Mouse (Mus musculus) kidney, embryonic 15.5 days (tissue): ENCODE data around the gene Aipl1. TPM values are rescaled to one million over a fixed set of nuclear protein-coding genes. Genes with fewer than 3 reads are reported as not detected.

ENCODE experiments used
- ATAC-seq: fragments of 200-750 bp; cut with Nextera tagmentation; replicated peaks from 2 replicates; pipeline ENCODE4 v1.8.0; 2017; ENCODE audit warnings: moderate TSS enrichment; ENCODE audit not compliant: low FRiP score
- H3K27ac ChIP-seq: fragments of 300-500 bp; sonication (generic); 2 replicates; pipeline ENCODE4 v1.5.1; 2015; ENCODE audit warnings: mild to moderate bottlenecking, inconsistent platforms
- H3K27me3 ChIP-seq: fragments of 300-500 bp; sonication (generic); 2 replicates; pipeline ENCODE4 v1.6.1; 2015; ENCODE audit warnings: inconsistent platforms
- H3K36me3 ChIP-seq: fragments of 300-500 bp; sonication (generic); 2 replicates; pipeline ENCODE4 v1.6.1; 2015; ENCODE audit warnings: inconsistent platforms
- H3K4me1 ChIP-seq: fragments of 300-500 bp; sonication (generic); 2 replicates; pipeline ENCODE4 v1.6.1; 2015; ENCODE audit warnings: inconsistent platforms
- H3K4me2 ChIP-seq: fragments of 300-500 bp; sonication (generic); 2 replicates; pipeline ENCODE4 v1.6.1; 2015; ENCODE audit warnings: moderate library complexity, mild to moderate bottlenecking, inconsistent platforms
- H3K4me3 ChIP-seq: fragments of 300-500 bp; sonication (generic); replicated peaks from 2 replicates; pipeline ENCODE4 v1.5.1; 2015; ENCODE audit warnings: mild to moderate bottlenecking, inconsistent platforms
- H3K9ac ChIP-seq: fragments of 300-500 bp; sonication (generic); 2 replicates; pipeline ENCODE4 v1.6.1; 2015; ENCODE audit warnings: mild to moderate bottlenecking, inconsistent platforms
- H3K9me3 ChIP-seq: fragments of 300-500 bp; sonication (generic); replicated peaks from 2 replicates; pipeline ENCODE4 v1.6.1; 2016; ENCODE audit warnings: inconsistent platforms
- WGBS: fragments of 180-500 bp; shearing (Covaris S2); methylation state at CpG from one replicate; pipeline ENCODE4 v1.1.7; 2015; ENCODE audit warnings: mixed read lengths; 5-methylcytosine and 5-hydroxymethylcytosine counted together
- polyA plus RNA-seq: library from polyadenylated mRNA; unstranded; fragments of >200 nt; fragmentation: Nextera tagmentation; extraction: Ambion mirVana; gene quantifications from 2 replicates; pipeline ENCODE4 v1.2.1, GENCODE M21; 2015

The Aipl1 gene
- polyA plus RNA-seq, 1 experiment from 2014 or later = 0.38 TPM

GRCm38 (mm10) chr11:72049171-72049759 lies 12.0 kb upstream of the Aipl1 start:
- Histone ChIP-seq H3K4me3 (no peak overlapping the region), H3K36me3 (peaks cover 36% of the 10 kb centered on the region), H3K4me2 (no peak overlapping the region), H3K4me1 (peaks cover 33% of the 10 kb centered on the region), H3K27me3 (peaks cover 47% of the 10 kb centered on the region), H3K9ac (no peak overlapping the region), H3K27ac (no peak overlapping the region), H3K9me3 (no peaks in the 10 kb centered on the region)
- 78% methylated on average over 8 of the region's 8 CpGs for WGBS
- ATAC-seq = no peak

- peaks cover 38% of the 10 kb centered on the region for H3K4me1 ChIP-seq
- peaks cover 36% of the 10 kb centered on the region for H3K36me3 ChIP-seq
- no peak overlapping the region for H3K27ac ChIP-seq
- H3K4me2 ChIP-seq = no peak overlapping the region
- no peaks in the 10 kb centered on the region for H3K9me3 ChIP-seq
- H3K27me3 ChIP-seq = peaks cover 43% of the 10 kb centered on the region
- no peak overlapping the region for H3K4me3 ChIP-seq
- no peak overlapping the region for H3K9ac ChIP-seq
- no peak for ATAC-seq
- WGBS = 71% methylated on average over 6 of the region's 6 CpGs
Observed at GRCm38 (mm10) chr11:72048730-72049129, 11.4 kb upstream of the Aipl1 start.

DNA sequence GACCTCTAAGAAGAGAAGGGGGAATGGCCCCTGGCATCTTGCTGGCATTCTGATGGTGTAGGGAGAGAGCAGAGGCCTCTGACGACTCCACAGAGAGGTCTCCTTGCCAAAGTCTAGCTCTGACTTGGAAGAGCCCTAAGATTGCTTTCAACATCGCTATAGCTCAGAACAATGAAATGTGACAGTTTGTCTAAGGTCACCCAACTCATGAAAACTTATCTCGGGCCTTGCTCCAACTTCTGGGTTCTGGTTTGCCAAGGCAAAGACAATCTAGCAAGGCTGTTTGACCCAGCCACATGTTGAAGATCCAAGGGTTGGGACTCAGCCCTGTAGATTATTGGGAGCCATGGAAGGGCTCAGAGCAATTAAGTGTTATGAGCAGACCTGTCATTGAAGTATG lies 6.9 kb upstream of the Aipl1 start:
- H3K27ac ChIP-seq = no peak overlapping the region
- WGBS = 83% methylated on average over 3 of the region's 3 CpGs
- H3K9me3 ChIP-seq = no peaks in the 10 kb centered on the region
- H3K4me1 ChIP-seq = peaks cover 40% of the 10 kb centered on the region
- no peak overlapping the region for H3K9ac ChIP-seq
- ATAC-seq = no peak
- peaks cover 36% of the 10 kb centered on the region for H3K36me3 ChIP-seq
- H3K4me3 ChIP-seq = no peak overlapping the region
- peaks cover 4% of the 10 kb centered on the region for H3K27me3 ChIP-seq
- peak overlapping the region; percentile 88 for H3K4me2 ChIP-seq

DNA sequence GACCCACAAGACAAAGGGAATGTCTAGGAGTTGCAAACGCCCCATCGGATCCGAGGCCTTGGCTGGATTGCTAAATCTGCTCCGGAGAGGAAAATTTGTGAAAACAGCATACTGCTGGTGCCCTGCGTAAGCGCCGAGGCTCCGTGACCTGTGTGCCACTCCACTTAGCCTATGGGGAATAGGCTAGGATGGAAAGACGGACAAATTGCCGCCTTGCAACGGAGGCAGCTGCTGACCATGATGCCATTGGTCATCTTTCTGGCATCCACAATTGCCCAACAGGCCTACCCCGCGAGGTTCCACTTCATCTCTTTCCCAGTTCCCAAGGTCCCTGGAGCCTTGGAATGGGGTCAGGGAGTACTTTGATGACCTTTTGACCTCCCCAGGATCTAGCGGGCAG lies 5.3 kb upstream of the Aipl1 start:
- Histone ChIP-seq H3K27me3 (peaks cover 14% of the 10 kb centered on the region), H3K4me2 (peak overlapping the region; percentile 88), H3K4me1 (peaks cover 40% of the 10 kb centered on the region), H3K9me3 (no peaks in the 10 kb centered on the region), H3K4me3 (peak overlapping the region; percentile 68), H3K36me3 (peaks cover 28% of the 10 kb centered on the region), H3K27ac (peak overlapping the region; percentile 13; the same call in 1 of the 2 replicates), H3K9ac (peak overlapping the region; percentile 59)
- WGBS = under 1% methylated on average over 14 of the region's 14 CpGs
- peak; percentile 9; the same call in 1 of the 2 replicates for ATAC-seq

GRCm38 (mm10) chr11:72041768-72042607 lies 4.7 kb upstream of the Aipl1 start, which contains the start of gene Pimreg:
Gene Pimreg, plus strand, starts transcription at chr11:72042032.
- H3K9me3 ChIP-seq = no peaks in the 10 kb centered on the region
- peak within 1 kb of the TSS; percentile 70 for H3K27ac ChIP-seq
- peak within 1 kb of the TSS; percentile 88 for H3K4me2 ChIP-seq
- peaks cover 40% of the 10 kb centered on the region for H3K4me1 ChIP-seq
- 1% methylated on average over 52 of the region's 52 CpGs for WGBS
- H3K9ac ChIP-seq = peak within 1 kb of the TSS; percentile 59
- H3K36me3 ChIP-seq = peaks cover 24% of the 10 kb centered on the region
- peak within 1 kb of the TSS; percentile 68 for H3K4me3 ChIP-seq
- peak; percentile 91 for ATAC-seq
- H3K27me3 ChIP-seq = peaks cover 14% of the 10 kb centered on the region

DNA sequence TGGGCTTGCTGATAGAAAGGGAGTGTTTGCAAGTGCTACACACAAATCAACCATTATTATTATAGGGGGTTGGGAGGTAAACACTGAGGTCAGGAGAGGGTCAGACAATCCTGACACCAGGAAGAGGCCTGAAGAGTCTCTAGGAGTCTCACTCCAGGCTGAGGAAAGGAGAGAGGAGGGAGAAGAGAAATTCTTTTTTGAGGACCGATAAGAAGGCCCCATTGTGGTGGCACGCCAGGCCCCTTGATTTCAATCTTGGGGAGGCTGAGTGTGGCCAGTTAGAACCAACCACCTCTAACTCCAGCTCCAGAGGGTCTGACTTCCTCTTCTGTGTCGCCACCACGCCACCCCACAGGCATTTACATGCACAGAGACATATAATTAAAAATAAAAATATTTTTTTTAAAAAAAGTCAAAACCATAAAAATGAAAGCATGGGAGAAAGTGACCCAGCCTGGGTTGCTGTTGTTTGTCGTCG lies 4.0 kb upstream of the Aipl1 start:
- 13% methylated on average over 6 of the region's 6 CpGs for whole genome bisulfite sequencing
- no peaks in the 10 kb centered on the region for H3K9me3 ChIP-seq
- H3K27me3 ChIP-seq = peaks cover 14% of the 10 kb centered on the region
- H3K36me3 ChIP-seq = peaks cover 17% of the 10 kb centered on the region
- peak overlapping the region; percentile 68 for H3K4me3 ChIP-seq
- ATAC-seq = peak; percentile 3; the same call in 1 of the 2 replicates
- H3K9ac ChIP-seq = peak overlapping the region; percentile 45
- peaks cover 40% of the 10 kb centered on the region for H3K4me1 ChIP-seq
- peak overlapping the region; percentile 70 for H3K27ac ChIP-seq
- H3K4me2 ChIP-seq = peak overlapping the region; percentile 88

GRCm38 (mm10) chr11:72039599-72040386 lies 2.5 kb upstream of the Aipl1 start:
- Histone ChIP-seq H3K4me2 (no peak overlapping the region), H3K27ac (no peak overlapping the region), H3K9me3 (no peaks in the 10 kb centered on the region), H3K9ac (no peak overlapping the region), H3K4me1 (peaks cover 37% of the 10 kb centered on the region), H3K36me3 (peaks cover 2% of the 10 kb centered on the region), H3K4me3 (no peak overlapping the region), H3K27me3 (peaks cover 14% of the 10 kb centered on the region)
- no peak for ATAC-seq
- 41% methylated on average over 16 of the region's 16 CpGs for WGBS

GRCm38 (mm10) chr11:72037996-72038395 lies 687 bp upstream of the Aipl1 start:
- no peak overlapping the region for H3K9ac ChIP-seq
- H3K9me3 ChIP-seq = no peaks in the 10 kb centered on the region
- no peaks in the 10 kb centered on the region for H3K36me3 ChIP-seq
- 7% methylated on average over 4 of the region's 4 CpGs for WGBS
- no peak for ATAC-seq
- no peak overlapping the region for H3K4me3 ChIP-seq
- no peak overlapping the region for H3K4me2 ChIP-seq
- H3K27ac ChIP-seq = no peak overlapping the region
- H3K4me1 ChIP-seq = peaks cover 19% of the 10 kb centered on the region
- peaks cover 14% of the 10 kb centered on the region for H3K27me3 ChIP-seq

DNA sequence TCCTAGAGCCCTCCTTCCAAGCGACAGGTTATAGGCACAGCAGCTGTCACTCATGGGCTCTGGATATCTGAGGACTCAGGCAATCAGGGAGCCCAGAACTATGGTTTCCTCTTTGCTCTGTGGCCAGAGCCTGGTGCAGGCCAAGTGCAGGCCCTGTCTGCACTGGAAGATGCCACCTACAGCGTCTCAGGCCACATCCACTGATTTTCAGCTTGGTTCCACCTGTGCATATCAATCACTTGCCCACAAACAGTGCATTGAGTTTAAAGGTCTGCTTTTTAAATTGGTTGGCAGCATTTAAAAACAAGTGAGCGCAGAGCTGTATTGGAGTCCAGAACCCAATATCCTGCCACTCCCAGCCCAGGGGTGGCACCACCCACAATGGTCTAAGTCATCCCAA lies 4.7 kb downstream of the Aipl1 start:
- H3K4me3 ChIP-seq = no peak overlapping the region
- 93% methylated on average over 3 of the region's 3 CpGs for WGBS
- H3K4me1 ChIP-seq = 0 out of 2 replicates have a peak, but pooled peaks cover 4% of the 10 kb centered on the region
- no peaks in the 10 kb centered on the region for H3K9me3 ChIP-seq
- no peak for ATAC-seq
- H3K9ac ChIP-seq = no peak overlapping the region
- H3K27ac ChIP-seq = no peak overlapping the region
- no peak overlapping the region for H3K4me2 ChIP-seq
- no peaks in the 10 kb centered on the region for H3K36me3 ChIP-seq
- peaks cover 34% of the 10 kb centered on the region for H3K27me3 ChIP-seq

- H3K4me2 ChIP-seq = no peak overlapping the region
- H3K9me3 ChIP-seq = no peaks in the 10 kb centered on the region
- H3K27me3 ChIP-seq = peaks cover 37% of the 10 kb centered on the region
- no peak overlapping the region for H3K9ac ChIP-seq
- H3K4me1 ChIP-seq = 0 out of 2 replicates have a peak, but pooled peaks cover 4% of the 10 kb centered on the region
- H3K36me3 ChIP-seq = no peaks in the 10 kb centered on the region
- WGBS = 86% methylated on average over 4 of the region's 4 CpGs
- H3K4me3 ChIP-seq = no peak overlapping the region
- no peak for ATAC-seq
- no peak overlapping the region for H3K27ac ChIP-seq
Observed at GRCm38 (mm10) chr11:72032091-72032490, 5.2 kb downstream of the Aipl1 start.

DNA sequence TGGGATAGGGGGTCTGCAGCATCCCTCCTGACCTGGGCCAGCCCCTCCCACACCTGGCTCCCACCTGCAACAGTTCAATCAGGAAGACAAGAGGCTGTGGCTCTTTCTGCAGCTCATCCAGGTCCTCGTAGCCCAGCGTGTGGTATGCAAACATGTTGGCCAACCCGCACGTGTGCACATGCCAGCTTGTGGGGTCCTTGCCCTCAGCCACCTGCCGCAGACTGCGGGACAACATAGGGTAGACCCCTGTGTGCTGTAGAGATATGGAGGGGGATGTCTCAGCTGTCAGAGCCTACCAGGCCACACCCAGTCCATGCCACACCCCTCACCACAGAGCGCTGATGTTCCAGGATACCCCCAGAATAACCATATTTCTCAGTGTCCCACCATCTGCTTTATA lies 6.0 kb downstream of the Aipl1 start:
- H3K9me3 ChIP-seq = no peaks in the 10 kb centered on the region
- WGBS = 90% methylated on average over 7 of the region's 7 CpGs
- no peak for ATAC-seq

More for the DNA sequence above, 6.0 kb downstream of the Aipl1 start:
- peaks cover 37% of the 10 kb centered on the region for H3K27me3 ChIP-seq
- H3K4me2 ChIP-seq = no peak overlapping the region
- no peak overlapping the region for H3K9ac ChIP-seq
- H3K4me3 ChIP-seq = no peak overlapping the region
- no peaks in the 10 kb centered on the region for H3K36me3 ChIP-seq
- 0 out of 2 replicates have a peak, but pooled peaks cover 4% of the 10 kb centered on the region for H3K4me1 ChIP-seq
- no peak overlapping the region for H3K27ac ChIP-seq
